Mouse (Mus musculus) large intestine, adult 2 months (tissue): ENCODE results near the gene Dab2. TPM values are rescaled to one million over a fixed set of nuclear protein-coding genes. Genes with fewer than 3 reads are reported as not detected.
A peak's percentile ranks its signal among the peaks of the same experiment; 100 is the strongest.

ENCODE experiments used
- DNase-seq: peaks from one replicate; pipeline ENCODE4 v3.0.0-alpha.2; 2012; ENCODE audit warnings: low read depth, low spot score
- WGBS: fragments of 180-500 bp; shearing (Covaris S2); methylation state at CpG from one replicate; pipeline ENCODE4 v1.1.7; 2018; 5-methylcytosine and 5-hydroxymethylcytosine counted together
- polyA plus RNA-seq: library from polyadenylated mRNA; depleted of rRNA; stranded (reverse); fragments of >200 nt; gene quantifications from 2 replicates; pipeline ENCODE4 v1.2.3, GENCODE M21; 2012

Gene Dab2
- polyA plus RNA-seq, 1 experiment = 4.2 TPM

- WGBS = 69% methylated on average over 3 of the region's 3 CpGs
These were observed 88.6 kb downstream of the Dab2 start for GRCm38 (mm10) chr15:6388146-6388545.

DNA sequence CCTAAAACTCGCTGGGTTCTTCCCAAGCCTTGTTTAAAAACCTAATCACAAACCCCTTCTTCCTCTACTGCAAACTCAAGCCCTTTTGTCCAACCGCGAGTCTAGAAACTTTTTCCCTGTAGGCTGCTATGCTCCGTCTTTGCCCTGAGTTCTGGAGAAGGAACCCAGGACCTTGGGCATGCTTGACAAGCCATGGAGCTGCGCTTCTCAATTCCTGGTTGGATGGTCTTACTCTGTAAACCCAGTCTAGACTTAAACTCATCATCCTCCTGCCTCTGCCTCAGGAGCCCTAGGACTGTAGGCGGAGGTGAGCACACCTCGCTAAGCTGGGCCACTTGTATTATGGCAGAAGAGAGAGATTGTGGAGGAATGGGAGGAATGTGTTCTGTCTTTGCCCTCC, 89.0 kb downstream of the Dab2 start:
- DNase-seq = no peak
- 91% methylated on average over 7 of the region's 7 CpGs for WGBS

More at GRCm38 (mm10) chr15:6388146-6388545, 88.6 kb downstream of the Dab2 start:
- DNase-seq = no peak

GRCm38 (mm10) chr15:6390106-6390505, 90.5 kb downstream of the Dab2 start:
- DNase-seq = no peak
- WGBS = 83% methylated on average over 4 of the region's 4 CpGs

GRCm38 (mm10) chr15:6390657-6391056, 91.1 kb downstream of the Dab2 start:
- no peak for DNase-seq
- WGBS = 40% methylated on average over 2 of the region's 2 CpGs

- no peak for DNase-seq
- 77% methylated on average over 3 of the region's 3 CpGs for WGBS
These were observed 92.3 kb downstream of the Dab2 start for GRCm38 (mm10) chr15:6391886-6392285.

DNA sequence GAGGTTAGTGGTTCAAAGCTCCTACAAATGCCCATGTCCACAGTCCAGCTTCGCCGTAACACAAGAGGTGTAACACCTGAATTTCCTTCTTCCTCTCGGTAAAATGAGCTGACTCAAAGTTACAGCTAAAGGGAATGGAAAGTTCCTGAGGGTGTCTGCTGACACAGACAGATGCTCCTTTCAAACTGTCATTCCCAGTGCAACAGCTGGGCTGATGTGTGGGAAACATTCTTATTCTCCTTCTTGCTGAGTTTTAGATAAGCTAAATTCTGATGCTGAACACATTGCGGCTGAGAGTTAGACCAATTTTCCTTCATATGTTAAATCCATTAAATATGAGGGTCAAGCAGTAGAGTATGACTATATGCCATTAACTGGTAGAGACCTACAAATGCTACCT, 94.0 kb downstream of the Dab2 start:
- 91% methylated on average over 4 of the region's 4 CpGs for WGBS

DNA sequence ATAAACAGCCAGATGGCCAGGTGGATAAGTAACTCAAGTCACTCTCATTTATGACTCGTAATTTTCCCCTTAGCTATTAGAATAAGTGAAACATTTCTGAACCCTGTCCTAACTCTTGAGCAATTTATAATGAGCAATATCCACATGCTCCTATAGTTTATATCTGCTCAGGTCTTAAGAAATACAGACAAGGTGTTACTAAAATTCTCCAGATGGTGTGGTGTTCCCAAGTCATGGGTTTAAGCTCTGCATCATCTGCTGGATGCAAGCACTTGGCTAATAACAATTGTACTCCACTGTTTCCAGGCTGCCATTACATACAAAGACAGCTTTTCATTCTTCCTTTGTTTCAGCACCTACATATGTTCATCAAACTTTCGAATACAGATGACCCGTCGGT, 98.6 kb downstream of the Dab2 start:
- no peak for DNase-seq
- WGBS = 90% methylated on average over 4 of the region's 4 CpGs

More for the DNA sequence above, 94.0 kb downstream of the Dab2 start:
- DNase-seq = no peak

- DNase-seq = no peak
- WGBS = 78% methylated on average over 6 of the region's 6 CpGs
These were observed 99.3 kb downstream of the Dab2 start for GRCm38 (mm10) chr15:6398881-6399280.

DNA sequence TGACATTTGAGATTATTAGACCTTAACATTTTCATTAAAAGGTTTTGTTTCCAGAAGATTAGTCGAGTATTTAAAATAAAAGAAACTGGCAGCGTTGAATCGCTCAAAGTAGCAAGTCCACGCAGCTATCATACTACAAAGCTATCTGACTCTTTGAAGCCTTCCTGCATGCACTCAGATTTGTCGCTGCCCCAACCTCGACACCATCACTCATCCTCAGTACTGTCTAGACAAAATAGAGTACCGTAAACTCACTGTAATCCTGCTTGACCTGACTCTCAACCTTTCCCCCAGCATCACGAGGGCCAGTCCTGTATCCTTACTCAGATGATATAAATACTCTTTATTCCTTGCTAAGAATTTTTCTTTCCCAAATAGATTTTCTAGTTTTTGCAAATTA, 100.5 kb downstream of the Dab2 start:
- DNase-seq = no peak
- WGBS = 83% methylated on average over 8 of the region's 8 CpGs

DNA sequence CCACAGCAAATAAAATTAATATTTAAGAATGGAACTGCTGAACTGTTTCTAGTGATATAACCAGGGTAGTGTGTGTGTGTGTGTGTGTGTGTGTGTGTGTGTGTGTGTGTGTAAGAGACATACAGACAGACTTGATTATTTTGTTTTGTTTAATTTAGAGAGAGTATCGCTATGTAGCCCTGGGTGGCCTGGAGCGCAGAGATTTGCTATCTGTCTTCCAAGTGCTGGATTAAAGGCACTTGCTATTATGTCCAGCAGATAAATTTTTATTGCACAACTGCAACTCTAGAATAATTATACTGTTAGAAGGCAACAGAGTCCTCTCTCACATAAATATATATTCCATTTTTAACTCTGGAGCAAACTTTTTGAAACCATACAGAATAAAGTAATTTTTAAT, 102.8 kb downstream of the Dab2 start:
- no peak for DNase-seq
- 63% methylated on average over 2 of the region's 2 CpGs for WGBS

- WGBS = 42% methylated on average over 5 of the region's 5 CpGs
- DNase-seq = no peak
These were observed 104.6 kb downstream of the Dab2 start for GRCm38 (mm10) chr15:6404172-6404571.

DNA sequence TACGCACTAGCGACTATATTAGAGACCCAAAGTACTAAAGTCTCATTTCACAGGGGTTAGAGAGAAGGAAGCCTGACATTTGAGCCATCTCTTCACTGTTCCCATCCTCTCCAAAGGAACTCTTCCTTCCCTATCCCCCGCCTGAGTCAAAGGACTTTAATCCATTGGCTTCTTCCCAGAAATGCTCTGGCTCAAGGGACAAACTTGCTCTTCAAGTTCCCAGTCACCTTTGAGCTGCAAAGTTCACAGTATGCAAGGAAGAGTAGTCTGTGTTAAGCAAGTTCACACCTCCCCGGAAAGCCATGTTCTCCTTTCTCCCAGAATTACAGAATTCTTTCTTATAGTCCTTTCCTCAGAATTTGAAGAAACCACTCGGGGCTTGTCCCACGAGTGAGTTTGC, 107.2 kb downstream of the Dab2 start:
- no peak for DNase-seq
- WGBS = 63% methylated on average over 6 of the region's 6 CpGs

DNA sequence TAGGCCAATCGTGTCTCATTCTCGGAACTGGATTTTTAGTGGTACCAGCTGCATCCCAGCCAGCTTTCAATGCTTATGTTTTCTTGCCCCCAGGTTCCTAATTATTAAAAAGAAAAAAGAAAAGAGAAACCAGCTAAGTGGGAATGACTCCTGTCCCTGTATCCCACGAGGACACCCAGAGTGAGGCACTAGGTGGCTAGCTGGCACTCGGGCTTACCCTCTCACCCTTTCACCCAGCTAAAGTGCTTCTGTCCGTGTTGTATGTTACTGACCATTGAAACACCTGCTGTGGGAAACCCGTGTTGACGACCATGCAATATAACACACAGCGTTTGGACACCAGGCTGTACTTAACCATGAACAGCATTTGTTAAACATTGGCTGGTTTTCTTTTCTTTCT, 109.4 kb downstream of the Dab2 start:
- WGBS = 69% methylated on average over 8 of the region's 8 CpGs
- no peak for DNase-seq

DNA sequence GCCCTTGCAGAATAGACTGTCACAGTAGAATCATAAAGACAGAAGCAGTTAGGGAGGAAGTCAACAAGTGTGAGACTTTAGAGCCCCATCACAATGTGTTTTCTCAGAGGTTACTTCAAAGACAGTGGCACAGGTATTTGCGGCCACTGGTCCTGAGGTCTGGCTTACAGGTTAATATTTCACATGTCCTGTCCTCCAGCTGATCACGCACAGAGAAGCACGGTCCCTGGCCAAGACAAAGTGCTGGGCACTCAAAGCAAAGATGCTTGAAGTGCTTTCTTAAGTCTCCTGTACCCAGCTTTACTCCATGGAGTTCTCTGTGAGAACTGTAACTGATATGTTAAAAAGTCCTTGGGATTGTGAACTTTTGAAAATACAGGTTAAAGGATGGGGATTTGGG, 110.6 kb downstream of the Dab2 start:
- DNase-seq = no peak
- 63% methylated on average over 3 of the region's 3 CpGs for WGBS

GRCm38 (mm10) chr15:6411334-6411733, 111.7 kb downstream of the Dab2 start:
- DNase-seq = no peak
- 67% methylated on average over 6 of the region's 6 CpGs for WGBS

DNA sequence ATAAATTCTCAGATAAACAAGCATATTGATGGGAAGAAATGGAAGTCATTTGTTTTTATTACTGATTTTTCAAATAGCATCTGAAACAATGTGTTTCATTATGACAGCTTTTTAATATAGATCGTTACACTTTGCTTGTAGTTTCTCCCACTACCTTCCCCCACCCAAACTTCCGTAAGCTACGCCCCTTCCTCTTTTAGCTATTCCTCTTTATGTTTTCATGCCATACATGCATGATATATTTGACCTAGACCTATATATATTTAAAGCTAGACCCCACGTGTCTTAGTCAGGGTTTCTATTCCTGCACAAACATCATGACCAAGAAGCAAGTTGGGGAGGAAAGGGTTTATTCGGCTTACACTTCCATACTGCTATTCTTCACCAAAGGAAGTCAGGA, 115.7 kb downstream of the Dab2 start:
- no peak for DNase-seq
- 77% methylated on average over 5 of the region's 5 CpGs for WGBS

GRCm38 (mm10) chr15:6431777-6432176, 132.2 kb downstream of the Dab2 start:
- WGBS = 82% methylated on average over 7 of the region's 7 CpGs
- no peak for DNase-seq

DNA sequence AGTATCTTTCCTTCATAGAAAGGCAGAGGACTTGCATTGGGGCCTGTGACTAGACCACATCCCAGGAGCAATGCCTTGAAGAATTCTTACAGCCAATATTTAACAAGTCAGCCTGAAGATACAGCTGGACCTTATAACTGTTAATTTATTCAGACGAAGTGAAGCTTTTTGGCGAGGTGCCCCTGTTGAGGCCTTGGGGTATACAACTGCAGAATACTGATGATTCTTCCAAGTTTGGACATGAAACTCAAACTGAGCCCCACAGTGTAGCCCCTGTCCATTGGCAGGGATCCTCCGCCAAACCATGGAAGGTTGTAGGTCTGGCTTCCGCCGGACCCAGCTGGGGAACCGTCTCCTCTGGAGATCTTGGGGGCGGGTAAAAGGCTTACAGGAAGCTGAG, 132.8 kb downstream of the Dab2 start:
- 74% methylated on average over 7 of the region's 7 CpGs for WGBS
- no peak for DNase-seq

DNA sequence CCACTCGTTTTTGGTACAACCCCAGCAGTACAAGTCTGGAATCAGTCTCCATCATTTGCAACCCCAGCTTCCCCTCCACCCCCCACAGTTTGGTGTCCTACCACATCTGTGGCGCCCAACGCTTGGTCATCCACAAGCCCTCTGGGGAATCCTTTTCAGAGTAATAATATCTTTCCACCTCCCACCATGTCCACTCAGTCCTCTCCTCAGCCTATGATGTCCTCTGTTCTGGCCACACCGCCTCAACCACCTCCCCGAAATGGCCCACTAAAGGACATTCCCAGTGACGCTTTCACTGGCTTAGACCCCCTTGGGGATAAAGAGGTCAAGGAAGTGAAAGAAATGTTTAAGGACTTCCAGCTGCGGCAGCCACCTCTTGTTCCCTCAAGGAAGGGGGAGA, 135.7 kb downstream of the Dab2 start:
- DNase-seq = no peak

DNA sequence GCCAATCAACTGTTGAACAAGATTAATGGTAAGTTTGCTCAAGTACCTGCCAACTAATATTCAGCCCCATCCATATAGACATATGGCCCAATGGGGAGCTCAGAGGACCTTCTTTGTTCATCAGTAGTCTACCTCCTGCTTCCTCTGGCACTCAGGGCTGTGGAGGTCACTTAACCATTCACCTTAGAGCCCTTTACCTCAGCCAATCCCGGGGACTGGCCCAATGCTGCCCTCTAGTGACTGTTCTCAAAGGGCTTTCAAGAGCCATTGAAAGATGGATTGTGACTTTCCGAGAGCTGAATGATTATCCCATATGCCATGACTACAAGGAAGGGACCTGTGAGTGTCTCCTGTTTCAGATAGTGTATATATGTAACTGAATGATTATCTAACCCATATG, 136.2 kb downstream of the Dab2 start:
- peak; percentile 18 for DNase-seq
- 31% methylated on average over 2 of the region's 2 CpGs for WGBS

More for the DNA sequence above, 135.7 kb downstream of the Dab2 start:
- 86% methylated on average over 7 of the region's 7 CpGs for WGBS

DNA sequence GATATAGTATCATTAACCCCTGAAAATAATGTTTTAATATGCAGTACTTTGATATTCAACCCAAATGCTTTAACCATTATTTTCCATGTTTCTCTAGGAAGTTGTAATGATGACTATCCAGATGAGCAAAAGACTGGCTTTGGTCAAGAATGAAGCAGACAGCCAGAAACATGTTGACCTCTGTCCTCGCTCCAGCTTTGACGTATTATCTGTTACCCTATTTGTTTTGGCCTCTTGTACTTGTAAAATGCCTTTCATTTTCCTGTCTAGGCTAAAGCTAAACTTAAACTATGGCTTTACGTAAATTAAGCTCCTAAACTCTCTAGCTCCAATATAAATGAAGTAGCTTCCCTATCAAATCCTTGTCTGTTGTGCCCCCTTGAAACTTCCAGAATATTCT, 139.1 kb downstream of the Dab2 start:
- 64% methylated on average over 3 of the region's 3 CpGs for WGBS
- no peak for DNase-seq

GRCm38 (mm10) chr15:6444452-6444851, 144.9 kb downstream of the Dab2 start:
- DNase-seq = no peak
- WGBS = 70% methylated on average over 2 of the region's 2 CpGs

- 35% methylated on average over 2 of the region's 2 CpGs for WGBS
- peak; percentile 18 for DNase-seq
These were observed 145.5 kb downstream of the Dab2 start, which contains the start of gene C9 for GRCm38 (mm10) chr15:6445135-6445534. C9 (plus strand) TSS chr15:6445327.
